Mouse (Mus musculus) induced T-regulatory cell, adult 2 months (primary cell): ENCODE results near the gene Ly9.

ENCODE experiments used
- DNase-seq: peaks from one replicate; pipeline ENCODE4 v3.0.0-alpha.2; 2012; ENCODE audit warnings: low read depth

Gene Ly9

DNA sequence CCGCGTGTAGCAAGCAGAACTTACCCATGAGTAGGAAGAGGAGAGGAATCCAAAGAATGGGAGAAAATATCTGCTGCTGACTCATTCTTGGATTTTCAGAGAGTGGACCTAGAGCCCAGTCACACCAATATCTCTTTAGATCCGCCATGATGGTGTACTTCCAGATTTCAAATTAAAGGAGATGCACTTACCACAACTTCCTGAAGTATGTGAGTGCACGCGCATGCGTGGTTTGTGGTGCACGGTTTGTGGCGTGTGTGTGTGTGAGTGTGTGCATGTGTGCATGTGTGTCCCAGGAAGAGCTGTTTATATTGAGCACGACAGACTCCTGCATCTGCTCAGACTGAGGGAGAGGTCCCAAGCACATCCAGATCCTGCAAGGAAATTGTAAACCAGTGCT, at the start of gene Ly9:
Gene Ly9 (minus strand): TSS at position 235 of the 400 bp plus-strand sequence.
- peak; percentile 93 for DNase-seq

DNA sequence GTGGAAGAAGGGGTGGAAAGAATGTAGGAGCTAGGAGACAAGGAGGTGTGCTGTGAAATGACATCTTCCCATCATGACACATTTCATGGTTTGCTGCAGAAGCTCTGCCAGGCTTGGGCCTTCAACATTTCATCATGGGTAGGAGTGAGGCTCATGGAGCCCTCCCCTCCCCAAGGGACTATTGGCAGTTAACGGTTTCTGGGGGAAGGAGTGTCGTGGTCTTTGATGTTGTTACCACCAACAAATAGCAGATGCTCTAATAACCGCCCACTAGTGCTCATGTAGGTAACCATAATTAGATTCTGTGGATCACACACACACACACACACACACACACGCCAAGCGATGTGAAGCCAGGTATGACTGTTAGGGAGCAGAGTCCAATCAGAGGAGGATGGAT, 45.5 kb upstream of the Ly9 start, which contains the start of gene Slamf7:
Gene Slamf7 (minus strand): TSS at position 302 of the 400 bp plus-strand sequence.
- DNase-seq: no peak

DNA sequence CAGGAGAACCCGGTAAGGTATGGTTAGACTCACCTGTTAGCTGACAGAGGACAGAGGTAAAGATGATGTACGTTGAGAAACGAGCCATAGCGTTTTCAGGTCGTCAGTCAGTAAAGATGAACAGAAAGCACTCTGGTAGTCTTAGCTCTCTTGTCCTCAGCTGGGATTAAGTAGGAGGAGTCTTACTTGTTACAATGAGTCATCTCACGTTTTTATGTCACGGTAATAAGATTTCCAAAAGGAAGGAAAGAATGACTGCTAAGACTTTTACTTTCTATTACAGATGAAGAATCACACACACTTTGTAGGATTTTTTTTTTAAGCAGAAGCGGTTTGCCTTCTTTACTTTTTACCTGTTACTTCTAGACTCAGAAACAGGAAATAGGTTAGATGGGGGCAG, 41.6 kb upstream of the Ly9 start:
- DNase-seq: peak; percentile 71

DNA sequence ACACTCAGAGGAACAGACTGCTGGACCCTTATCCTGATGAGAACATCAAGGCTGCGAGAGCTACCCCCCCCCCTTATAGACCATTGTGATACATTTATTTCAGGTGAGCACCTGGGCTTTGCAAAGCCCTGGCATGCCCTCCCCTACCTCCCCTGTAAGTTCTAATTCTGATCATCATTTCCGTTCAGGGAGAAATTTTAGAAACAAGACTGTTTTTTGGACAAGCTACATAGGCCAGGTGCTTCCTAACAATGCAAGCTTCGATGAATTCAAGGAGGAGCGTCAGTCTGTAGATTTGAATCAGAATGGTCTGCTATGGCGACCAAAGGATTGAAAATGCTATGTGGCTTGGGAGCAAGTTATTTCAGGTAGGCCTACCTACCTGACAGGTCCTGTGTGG, 40.5 kb upstream of the Ly9 start:
- DNase-seq: no peak

DNA sequence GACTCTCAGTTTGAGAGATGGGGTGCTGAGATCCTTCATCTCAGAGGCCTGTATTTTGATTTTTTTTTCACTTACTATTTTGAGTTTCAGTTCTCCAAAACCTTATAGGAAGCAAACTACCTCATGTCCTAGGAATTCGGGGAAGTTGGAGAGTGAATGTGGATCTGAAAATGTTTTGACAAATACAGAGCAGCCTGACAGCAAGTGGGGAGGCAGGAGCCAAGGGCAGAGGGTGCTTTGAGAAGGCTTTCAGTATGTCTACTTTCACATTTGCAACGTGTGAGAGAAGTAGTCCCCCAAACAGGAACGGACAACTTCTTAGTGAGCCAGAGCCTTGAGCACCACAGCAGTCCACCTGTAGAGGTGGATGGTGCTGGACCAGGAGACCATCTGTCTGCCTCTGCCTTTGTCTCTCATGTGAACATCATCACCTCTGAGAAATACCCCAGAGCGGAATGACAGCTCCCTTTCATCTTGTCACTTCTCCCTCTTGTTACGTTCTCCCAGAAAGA, 39.3 kb upstream of the Ly9 start:
- no peak for DNase-seq

DNA sequence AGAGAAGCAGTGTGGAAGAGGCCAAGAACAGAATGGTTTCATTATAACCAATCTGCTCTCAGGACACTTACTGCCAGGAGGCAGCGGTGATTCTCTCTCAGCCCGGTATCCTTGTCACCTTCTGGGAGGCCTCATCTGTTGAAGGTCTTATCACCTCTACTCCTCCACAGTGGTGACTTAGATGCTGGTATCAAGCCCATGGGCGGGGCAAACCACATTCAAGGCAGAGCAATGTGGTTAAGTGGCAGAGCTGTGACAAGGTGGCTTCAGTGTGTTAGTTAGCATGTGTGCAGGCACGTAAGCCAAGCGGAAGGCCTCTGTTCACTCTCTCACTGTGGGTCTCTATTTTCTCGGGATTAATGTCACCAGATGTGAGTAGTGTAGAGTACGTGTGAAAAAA, 36.4 kb upstream of the Ly9 start:
- DNase-seq: peak; percentile 88

DNA sequence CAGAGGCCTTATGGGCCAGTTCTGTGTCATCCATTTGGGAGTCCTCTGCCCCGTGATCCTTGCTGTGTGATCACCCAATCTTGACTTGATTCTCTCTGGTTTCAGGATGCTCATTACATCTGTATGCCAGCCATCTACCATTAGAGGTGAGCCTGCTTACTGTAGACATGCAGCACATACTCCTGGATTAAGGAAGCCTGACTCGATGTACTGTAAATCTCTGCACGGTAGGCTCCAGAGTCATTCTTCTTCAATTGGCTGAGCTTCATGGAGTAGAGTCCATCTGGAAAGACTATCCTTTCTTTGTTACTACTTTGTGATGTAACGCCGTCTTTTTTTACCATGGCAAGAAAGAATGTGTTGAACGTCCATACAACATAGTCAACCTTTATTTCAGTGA, 33.6 kb upstream of the Ly9 start:
- DNase-seq: no peak

DNA sequence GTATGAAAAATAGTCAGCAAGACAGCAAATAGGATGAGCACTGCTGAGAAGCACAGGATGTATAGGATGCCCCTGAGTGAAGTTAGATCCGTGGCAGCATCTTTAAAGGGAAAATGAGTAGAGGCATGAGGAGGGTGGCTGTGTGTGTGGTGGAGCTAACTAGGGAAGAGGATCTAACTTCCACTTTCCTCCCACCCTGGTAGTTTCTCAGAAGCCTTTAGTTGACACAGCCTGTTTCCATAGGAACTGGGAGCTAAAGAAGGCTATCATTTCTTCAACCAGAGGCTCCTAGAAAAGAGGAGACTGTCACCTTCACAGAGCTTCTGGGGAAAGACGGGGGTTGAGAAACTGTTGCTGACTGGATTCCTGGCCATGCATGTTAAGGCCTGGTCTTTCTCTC, 31.5 kb upstream of the Ly9 start:
- DNase-seq: no peak

DNA sequence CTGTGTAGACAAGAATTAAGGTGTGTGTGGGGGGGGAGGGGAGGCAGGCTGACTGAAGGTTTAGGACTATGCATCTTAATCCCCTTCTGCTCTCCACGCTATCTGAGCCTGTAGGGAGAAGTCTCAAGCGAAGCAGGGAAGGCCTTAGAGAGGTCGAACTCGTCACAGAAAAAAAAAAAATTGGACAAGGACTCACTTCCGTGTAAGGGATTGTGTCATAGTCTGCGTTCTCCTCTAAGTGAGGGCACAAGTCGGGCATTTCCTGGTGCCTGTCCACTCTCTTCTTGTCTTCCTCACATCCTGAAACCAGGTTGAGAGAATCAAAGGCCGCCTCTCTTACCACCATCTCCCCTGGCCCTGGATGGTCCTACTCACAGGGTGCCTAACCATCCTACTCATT, 29.9 kb upstream of the Ly9 start:
- DNase-seq: no peak

DNA sequence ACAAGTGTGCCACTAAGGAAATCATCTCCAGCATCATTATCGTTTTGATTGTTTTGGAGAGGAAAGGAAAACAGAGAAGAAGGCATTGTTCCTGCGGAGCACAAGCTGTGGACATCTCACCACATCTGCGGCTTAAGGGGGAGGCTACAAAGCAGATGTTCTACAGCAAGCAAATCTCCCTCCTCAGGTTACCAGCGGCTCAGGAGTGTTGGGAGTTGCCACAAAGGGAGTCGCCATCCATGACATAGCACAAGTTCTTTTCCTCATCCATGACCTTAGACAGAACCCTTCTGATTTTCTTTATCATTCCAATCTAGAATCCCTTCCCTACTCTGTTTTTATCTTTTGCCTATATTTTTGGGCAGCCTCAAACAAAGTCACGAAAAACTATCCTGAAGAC, 28.5 kb upstream of the Ly9 start:
- no peak for DNase-seq

DNA sequence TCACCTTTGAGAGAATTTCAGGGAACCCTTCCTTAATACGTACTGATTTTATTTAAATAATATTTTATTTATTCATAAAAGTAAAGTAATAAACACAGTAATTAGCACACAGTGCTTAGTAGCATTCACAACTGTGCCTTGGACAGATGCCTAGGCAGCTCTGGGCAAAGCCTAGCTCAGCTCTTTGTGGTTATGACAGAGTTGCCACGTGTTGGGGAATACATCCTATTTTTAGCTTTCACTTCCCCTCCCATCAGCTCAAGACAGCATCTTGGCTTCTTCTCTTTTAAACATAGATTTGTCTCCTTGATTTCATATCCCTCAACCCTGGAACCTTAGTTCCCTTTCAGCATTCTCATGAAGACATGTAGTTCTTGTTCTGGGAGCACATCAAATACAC, 24.2 kb upstream of the Ly9 start:
- DNase-seq: no peak

DNA sequence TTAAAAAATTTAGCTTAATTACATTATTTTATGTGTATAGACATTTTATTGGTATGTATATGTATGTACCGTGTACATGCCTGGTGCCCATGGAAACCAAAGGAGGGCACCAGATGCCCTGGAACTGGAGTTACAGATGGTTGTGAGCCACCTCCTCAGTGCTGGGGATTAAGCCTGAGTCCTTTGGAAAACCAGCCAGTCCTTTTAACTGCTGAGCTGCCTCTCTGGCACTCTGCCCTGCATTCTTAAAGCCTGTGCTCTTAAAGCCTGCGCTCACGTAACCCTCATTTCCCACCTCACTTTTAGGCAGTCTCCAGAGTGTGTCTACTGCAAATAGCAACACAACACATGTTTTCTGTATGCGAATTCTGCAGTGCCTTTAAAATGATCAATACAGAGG, 23.7 kb upstream of the Ly9 start:
- DNase-seq: no peak

DNA sequence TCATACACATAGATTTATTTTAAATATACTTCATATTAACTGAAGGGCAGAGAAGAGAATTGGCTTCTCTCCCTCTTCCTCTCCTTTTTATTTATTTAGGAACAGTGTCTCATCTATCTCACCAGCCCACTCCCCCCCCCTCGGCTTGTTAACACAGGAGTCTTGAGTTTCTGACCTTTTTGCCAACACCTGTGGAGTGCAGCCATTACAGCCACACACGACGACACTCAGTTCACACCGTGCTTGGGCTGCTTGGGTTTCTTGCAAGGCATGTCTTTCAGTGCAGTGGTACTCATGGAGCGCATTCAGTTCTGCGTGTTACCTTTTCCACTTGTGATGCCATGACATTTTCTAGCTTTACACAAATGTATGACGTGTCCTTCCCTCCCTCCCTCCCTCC, 22.8 kb upstream of the Ly9 start:
- DNase-seq: no peak

DNA sequence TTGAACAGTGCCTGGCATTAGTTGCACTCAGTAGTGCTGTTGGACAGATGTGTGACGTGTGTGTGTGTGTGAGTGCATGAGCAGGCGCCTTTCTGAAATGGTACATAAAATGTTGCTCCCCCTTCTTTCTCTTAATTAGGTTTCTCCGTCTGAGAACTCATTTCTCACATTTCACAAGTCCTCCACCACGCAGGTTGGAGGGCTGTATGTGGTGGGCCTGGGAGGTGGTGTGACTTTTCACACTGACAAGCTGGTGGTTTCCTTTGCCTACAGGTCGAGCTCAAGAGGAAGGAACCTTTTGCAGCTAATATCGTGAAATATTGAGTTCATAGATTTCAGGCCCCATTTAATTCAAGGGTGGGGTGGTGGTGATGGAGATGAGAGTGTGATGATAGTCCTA, 22.0 kb upstream of the Ly9 start:
- DNase-seq: peak; percentile 65

DNA sequence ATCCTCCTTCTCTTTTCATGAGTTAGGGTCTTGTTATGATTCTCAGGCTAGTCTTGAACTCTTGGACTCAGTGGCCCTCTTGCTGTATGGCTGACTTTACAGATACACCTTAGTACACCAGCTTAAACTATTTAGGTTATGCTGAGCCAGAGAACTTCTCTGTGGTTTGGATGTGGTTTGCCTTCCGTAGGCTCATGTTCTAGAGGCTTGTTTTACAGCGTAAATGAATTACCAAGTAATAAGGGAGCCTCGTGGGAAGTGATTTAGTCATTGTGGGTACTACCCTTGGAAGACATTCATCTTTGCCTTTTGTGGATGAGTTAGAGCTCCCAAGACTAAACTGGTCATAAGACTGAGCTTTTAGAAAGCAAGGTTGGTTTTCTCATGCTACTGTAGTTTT, 20.6 kb upstream of the Ly9 start:
- peak; percentile 52 for DNase-seq

DNA sequence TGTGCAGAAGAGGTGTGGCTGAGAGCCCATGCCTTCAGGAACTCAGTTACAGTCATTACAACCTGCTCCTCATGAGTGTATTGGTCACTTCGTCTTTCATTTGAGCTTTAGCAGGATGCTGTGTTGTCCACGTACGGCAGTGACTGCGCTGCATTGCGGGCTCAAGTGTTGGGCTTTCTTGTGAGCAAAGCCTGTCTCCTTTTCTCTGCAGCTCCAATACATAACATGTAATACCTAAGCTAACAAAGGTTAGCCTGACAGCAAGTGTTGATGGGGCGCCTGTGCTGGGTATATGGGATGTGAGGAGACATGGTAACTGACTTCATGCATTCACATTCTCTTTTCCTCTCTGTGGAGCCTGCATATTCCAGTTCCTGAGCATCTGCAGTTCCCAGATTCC, 12.9 kb upstream of the Ly9 start:
- no peak for DNase-seq

DNA sequence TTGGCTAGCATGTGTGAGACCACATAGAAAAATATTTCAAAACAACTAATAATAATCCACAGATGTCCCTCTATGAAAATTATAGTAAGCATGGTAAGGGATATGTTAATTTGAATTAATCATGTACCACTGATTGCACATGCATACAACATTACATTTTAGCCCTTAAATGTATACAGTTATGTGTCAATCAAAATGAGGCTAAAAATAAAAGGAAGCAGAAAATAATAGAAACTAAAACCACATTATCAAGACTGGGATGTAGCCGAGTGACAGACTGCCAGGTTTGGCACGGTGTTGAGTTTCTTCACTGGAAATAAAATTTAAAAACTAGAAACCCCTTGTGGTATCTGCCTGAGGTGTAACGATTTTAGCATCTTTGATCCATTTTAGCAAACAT, 12.4 kb upstream of the Ly9 start:
- DNase-seq: no peak

DNA sequence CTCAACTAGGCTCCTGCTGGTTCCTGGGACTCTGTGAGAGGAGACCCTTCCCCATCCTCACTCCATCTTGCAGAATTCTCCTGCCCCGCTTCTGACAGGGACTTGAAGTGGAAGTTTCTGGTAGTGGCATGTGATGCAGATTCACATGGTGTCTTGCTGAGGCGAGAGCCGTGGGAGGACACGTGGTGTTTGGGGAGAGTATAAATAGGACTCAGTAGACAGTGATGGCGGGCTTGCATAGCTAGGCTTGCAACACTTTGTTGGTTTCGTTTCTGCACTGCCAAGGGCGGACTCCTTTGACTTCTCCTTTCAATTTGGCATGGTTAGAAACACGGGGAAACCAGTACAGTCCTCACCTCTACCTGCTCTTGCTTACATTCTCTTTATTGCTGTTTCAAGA, 11.8 kb upstream of the Ly9 start:
- DNase-seq: peak; percentile 61

DNA sequence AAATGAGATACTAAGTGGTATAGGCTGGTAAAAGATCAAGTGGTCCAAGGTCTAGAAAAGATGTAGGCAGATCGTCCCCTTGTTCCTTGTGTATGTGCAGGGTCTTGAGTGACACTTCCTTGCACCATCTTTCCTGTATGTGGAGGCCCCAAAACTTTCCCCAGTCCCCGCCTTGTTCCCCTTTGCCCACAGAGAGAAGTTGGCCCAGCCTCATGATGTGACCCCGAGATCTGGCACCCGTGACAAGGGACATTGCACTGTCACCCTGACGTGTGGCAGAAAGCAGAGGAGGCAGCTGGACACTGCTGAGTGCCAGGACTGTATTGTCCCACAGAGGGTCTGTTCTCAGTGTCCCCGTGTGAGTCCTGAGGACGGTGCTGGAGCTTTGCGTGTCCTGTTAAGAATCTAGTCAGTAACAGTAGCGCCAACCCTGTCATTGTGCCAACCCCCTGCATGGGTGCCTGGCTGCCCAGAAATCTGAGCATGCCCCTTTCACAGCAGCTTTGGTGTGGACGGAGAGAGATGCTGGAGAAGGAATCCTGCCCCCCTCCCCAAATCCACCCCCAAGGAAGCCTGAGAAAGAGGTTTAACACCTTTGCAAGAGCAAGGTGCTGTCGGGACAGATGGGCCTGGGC, 9.8 kb upstream of the Ly9 start:
- no peak for DNase-seq

DNA sequence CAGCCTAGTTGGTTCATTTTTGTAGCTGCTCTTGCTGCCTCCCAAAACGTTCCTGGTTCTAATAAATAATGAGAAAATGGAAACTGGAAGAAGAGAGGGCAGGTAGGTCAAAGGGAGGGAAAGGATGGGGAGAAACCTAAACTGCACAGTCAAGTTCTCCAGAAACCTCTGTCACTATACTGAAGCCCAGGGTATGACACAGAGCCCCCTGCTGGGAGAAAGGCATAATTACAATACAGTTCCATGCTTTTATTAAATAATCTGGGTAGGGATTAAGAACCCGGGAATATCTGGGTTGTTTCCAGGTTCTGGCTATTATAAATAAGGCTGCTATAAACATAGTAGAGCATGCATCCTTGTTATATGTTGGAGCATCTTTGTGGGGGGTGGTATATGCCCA, 6.8 kb upstream of the Ly9 start:
- DNase-seq: peak; percentile 73

DNA sequence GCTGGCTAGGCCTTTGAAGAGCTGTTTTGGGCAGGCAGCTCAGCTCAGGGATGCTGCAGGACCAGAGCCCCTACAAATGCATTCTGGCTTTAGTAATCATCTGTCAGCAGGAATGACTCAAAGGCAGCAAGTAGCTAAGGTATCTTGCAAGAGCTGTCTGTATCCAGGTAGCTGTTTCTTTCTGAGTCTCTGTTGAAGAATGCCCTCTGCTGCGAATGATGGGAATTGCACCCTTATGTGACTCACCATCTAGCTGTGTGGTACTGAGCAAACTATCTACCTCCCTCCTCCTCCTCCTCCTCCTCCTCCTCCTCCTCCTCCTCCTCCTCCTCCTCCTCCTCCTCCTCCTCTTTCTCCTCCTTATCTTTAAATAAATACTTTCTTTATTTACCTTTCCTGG, 3.6 kb upstream of the Ly9 start:
- peak; percentile 84 for DNase-seq

DNA sequence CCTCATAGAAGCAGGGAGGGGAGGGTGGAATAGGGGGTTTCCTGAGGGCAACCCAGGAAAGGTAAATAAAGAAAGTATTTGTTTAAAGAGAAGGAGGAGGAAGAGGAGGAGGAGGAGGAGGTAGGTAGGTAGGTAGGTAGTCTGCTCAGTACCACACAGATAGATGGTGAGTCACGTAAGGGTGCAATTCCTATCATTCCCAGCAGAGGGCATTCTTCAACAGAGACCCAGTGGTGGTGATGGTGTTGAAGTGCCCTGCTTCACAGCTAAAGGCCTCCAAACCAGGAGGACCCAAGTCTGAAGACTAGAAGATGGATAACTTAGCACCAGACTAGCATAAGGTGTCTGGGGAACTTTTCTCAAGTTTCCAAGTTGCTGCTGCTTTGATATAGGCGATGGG, 2.8 kb upstream of the Ly9 start:
- DNase-seq: peak; percentile 88

DNA sequence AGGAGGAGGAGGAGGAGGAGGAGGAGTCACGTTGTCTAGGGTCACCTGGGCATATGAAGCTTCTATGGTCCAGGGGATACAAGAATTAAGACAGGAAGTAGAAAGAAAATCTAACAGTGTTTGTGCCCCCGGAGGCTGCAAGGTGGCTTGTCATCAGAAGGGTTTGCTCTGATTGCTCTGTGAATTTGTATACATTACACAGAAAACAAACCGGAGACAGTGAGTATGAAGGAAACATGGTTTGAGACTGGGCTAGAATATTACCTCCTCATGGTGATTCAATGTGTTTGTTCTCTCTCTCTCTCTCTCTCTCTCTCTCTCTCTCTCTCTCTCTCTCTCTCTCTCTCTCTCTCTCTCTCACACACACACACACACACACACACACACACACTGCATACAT, 554 bp downstream of the Ly9 start:
- peak; percentile 63 for DNase-seq

DNA sequence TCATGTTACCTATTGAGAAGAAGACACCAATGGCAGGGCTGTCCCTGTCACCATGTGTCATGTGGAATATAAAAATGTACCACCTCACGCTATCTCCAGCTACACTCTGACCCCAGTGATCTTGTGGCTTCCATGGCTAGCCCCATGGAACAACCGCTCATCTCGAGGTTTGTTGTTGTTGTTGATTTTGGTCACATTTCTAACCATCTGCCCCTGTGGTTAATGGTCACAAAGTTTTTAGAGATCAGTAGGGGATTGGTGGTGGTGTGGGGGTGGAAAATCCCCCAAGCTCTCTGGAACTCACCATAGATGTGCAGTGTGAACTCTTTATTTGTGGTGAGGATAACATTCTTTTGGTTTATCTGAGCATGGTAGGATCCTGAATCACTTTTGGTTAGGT, 2.5 kb downstream of the Ly9 start:
- DNase-seq: peak; percentile 27

DNA sequence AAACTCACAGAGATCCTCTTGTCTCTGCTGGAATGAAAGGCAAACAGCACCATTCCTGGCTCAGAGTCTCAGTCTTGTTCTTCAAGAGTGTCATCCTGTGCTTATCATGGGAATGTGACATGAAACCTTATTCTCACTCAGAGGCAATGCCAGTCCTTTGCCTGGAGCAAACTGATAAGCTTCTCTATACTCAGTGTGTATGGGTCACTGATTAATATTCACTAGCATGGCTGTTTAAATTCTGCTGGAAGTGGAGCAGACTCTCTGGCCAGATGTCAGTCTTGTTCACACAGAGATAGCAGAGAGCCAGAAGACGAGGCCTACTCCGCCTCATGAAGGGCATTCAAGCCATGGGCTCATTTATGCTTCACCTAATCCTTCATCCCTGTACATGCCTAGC, 22.6 kb downstream of the Ly9 start:
- no peak for DNase-seq
